Mouse (Mus musculus): Measurements from ENCODE around the gene Prkci. TPM values are rescaled to one million over a fixed set of nuclear protein-coding genes. Genes with fewer than 3 reads are reported as not detected.
A peak's percentile ranks its signal among the peaks of the same experiment; 100 is the strongest.

Gene Prkci
- total RNA-seq, 2 experiments from 2014 or later, result 43.2 to 56.1 TPM

DNA sequence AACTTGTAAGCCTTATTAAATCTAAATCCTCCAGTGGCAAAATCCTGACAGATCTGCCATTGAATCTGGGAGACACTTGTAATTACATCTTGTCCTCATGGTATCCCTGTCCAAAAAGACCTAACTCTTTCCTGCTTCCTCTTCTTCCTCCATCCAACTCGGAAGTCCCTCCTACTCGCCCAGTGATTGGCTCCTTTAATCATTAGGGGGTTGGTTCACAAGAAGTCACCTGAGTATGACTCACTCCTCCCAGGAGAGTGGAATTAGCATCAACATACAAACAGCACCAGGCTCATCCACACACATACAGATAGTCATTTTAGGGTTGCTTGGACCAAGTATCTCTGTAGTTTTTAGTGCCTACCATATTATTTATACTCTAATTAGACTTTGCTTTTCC is 47.4 kb downstream of the Prkci start:
- DNase-seq, result no peak

DNA sequence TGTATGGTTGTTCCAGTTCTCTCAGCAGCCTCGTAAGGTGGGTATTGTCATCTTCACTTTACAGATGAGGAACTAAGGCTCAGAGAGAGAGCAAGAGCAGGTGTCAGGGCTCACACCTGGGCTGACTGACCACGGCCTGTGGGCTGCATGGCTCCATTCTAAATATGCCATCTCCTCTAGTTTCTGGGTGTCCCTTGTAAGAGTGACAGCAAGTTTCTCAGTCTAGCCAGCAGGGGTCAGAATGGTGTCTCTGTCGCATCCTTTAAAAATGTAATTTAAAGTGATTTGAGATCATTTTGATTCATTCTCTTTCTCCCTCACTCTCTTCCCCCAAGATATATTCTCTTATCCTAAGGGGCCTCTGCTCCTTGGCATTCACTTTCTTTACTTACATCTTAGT is 51.7 kb downstream of the Prkci start:
- peak in 1 of 2 experiments; percentile 13 for DNase-seq

DNA sequence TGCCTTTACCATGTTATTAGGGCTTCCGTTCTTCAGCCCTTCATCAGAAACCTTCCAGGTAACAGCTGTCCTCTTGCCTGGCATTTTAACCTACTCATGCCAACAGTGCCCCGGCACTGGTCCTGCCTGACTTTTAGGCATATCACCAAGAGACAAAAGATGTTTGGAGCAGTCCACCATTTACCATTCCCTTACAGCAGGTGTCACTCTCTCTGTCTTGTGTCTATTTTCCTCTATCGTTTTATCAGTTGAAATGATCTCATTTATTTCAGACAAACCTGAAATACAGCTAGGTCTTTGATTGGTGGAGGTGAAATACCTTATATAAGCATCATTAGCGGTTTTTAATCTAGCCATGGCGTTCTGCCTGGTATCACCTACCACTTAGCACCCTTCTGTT is 53.5 kb downstream of the Prkci start:
- no peak for DNase-seq

DNA sequence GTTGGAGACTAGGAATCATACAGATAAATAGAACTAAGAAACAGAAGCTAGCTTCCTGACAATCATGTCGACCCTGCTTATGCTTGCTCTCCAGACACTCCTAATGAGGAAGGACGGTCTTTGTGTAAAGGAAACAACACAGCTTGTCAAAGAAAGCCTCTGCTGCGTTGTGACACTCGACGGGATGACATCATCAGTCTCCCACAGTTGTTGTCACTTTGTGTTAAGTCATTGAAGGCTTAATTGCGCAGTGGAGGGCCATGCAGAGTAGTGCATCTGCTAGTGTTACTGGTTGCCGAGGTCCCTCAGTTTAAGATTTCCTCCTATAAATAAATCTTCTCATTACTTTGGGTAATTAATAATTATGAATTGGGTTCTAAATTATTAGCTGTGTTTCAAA is 54.8 kb downstream of the Prkci start:
- no peak for DNase-seq

DNA sequence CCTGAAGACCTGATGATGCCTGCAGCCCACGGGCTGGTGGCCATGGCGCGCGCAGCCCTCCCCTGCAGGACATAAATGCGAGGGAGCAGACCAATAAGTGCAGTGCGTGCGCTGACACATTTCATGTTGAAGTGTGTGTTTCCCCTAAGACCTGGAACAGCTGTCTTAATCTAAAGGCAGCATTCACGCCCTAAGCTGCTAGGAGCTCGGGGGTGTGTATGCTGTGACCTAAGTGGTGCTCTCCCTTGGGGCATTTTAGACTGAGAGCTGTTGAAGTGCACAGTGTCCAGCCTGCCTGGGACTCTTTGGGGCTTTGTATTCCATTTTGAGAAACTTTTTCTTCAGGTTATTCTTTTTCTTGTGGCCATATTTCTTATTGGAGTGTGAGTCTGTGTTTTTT is 56.2 kb downstream of the Prkci start:
- no peak for DNase-seq

DNA sequence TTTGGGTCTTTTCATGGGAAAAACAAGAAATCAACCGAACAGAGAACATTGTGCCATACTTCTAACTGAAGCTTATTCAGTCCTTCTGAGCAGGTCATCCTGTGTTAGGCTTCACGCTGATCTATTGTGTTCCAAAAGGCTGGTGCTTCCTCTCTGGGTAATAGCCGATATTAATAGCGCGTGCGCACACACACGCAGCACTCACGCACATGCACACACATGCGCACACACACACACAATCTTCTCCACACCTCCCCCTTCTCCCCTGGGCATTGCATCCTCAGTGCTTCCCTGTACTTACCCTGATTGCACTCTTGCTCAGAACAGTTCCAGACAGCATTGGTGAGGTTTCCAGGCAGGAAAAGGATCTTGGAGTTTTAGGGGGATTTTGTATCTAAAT is 57.6 kb downstream of the Prkci start:
- DNase-seq, result no peak

GRCm38 (mm10) chr3:31054888-31055287 is 59.3 kb downstream of the Prkci start:
- DNase-seq, result no peak

DNA sequence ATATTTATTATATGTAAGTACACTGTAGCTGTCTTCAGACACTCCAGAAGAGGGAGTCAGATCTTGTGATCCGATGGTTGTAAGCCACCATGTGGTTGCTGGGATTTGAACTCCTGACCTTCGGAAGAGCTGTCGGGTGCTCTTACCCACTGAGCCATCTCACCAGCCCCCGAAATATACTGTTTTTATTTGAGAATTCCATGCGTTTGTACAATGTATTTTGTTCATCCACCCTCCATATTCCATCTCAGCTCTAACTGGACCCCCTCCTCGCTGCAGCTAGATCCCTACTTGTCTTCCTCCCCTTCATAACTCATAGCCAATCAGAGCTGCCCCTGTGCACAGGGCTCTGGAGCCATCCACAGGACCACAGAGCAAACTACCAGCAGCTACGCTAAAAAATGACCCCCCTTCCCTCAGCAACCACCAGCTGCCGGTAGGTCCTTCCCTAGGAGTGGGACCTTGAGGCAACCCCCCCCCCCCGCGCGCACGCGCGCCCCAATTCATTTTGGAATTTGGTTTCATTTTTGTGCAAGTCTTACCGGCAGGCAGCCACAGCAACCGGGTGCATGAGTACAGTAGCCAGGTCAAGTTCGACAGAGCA is 60.6 kb downstream of the Prkci start:
- DNase-seq, result peak; percentile 36 to 56

DNA sequence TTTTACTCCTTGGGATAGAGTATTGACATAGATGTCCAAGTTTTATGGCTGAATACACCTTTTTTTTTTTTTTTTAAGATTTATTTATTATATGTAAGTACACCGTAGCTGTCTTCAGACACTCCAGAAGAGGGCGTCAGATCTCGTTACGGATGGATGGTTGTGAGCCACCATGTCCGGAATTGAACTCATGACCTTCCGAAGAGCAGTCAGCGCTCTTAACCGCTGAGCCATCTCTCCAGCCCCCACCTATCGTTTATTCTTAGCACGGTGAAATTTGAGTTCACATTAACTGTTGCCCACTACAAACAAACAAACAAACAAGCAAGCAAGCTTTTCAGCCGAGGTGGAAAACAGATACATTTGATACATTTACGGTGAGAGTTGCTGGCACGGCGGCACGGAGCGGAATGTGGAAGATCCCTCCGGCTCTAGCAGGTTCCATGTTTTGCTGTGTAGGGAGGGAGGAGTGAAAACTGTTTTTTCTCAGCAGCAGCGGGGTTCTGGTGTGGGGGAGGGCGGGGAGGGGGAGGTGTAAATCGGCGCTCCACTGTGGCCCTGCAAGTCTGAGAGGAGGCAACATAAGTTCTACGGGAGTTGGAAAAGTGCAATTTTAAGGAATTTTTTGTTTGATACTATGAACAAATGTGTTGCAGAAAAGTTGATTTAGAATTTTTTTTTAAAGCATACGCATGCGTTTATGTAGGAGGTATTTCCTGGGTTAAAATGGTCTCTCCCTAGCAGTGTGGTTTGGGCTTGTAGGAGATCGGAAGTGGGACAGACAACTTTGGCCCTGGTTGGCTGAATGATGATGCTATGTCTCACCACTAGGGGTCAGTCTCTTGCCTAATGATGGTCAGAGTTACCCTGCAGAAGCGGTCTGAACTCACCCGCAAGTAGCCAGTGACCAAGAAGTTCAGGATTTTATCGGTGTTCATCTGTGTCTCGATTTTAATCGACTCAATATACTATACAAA is 61.4 kb downstream of the Prkci start:
- peak; percentile 71 to 81 for DNase-seq

DNA sequence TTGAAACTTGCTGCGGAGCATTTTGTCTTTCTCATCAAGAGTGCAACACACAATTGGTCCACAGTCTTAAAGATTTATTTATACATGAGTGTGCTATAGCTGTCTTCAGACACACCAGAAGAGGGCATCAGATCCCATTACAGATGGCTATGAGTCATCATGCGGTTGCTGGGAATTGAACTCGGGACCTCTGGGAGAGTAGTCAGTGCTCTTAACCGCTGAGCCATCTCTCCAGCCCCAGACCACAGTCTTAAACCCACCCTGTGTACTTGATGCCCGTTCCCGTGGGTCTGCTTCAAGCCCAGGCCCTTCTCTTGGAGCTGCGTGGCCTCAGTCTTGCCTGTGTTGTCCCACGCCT is 65.2 kb downstream of the Prkci start:
- no peak for DNase-seq

DNA sequence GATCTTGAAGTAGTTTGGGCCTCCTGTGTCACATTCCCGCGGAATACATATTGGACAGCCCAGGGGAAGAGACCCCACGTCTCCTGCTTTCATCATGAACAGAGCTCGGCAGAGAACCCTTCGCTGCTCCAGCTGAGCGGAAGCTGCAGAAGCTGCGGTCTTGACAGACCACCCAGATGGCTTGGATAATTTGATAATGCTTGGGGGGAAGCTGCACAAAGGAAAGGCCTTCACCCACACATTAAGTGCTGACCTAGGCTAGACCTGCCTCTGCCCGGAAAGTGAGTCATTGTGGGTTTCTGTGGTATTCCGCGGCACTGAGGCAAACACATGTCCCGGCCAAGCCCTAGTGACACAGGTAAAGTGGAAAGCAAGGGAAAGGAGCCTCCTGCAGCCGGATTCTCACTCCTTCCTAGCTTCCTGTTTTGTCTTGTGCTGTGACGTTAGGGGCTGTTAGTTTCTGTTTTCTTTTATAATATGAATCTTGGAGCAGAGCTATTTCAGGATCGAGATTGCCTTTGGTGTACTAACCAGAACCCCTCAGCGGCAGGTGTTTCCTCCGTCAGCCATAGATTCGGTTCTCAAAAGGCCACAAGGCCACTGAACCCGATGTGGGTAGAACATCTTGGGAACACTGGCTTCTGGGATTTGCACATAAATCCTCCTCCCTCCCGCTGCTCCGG is 65.7 kb downstream of the Prkci start:
- DNase-seq, result peak; percentile 19 to 30

DNA sequence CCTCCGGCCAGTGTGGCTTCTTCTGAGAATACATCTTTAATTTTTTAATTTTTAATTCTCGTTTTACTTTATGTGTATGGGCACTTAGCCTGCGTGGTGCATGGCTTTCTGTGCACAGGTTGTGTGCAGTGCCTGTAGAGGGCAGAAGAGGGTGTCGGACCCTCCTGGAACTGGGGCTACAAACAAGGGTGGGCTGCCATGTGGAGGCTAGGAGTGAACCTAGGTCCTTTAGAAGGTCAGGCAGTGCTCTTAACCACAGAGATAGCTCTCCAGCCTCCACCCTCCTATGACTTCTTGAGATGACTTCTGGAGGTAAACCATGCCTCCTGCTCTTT is 66.2 kb downstream of the Prkci start:
- DNase-seq, result peak in 1 of 2 experiments; percentile 25

DNA sequence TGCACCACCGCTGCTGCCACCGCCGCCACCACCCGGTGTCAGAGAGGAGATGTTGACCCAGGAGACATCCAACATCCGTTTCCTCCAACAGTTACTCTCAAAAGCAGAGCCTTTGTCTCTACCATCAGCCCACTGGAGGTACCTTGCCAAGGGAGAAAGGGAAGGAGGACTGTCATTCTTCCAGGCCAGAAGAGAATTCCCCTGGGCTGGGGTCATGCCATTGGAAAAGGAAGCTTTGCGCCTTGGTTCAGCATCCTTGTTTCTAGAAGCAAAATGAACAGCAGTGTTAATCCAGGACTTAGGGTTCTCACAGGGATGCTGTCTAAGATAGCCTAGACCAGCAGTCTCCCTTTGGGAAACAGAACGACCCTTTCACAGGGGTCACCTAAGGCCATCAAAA is 66.8 kb downstream of the Prkci start:
- DNase-seq, result no peak

DNA sequence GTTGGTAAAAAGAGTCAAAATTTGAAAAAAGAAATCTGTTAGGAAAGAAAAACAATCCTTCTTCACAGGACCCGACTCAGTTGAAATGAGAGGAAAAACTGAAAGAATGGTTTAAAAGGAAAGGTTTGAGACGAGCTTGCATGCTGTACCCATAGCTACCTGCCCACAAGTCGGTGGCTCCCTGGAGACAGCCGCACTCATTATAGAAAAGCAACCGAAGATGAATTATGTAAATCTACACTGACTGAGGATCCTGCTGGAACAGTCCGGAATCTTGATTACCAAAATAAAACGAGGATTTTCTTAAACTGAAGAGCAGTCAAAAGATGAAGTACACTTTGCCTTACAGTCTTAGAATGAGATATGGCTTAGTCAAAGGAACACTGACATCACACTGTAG is 72.9 kb downstream of the Prkci start:
- no peak for DNase-seq

GRCm38 (mm10) chr3:31071804-31072203 is 76.3 kb downstream of the Prkci start:
- DNase-seq, result no peak

GRCm38 (mm10) chr3:31075808-31076207 is 80.3 kb downstream of the Prkci start:
- peak in 1 of 2 experiments; percentile 33 for DNase-seq

- no peak for DNase-seq
These were observed 81.6 kb downstream of the Prkci start for GRCm38 (mm10) chr3:31077068-31077703.

GRCm38 (mm10) chr3:31079450-31079849 is 83.9 kb downstream of the Prkci start:
- DNase-seq, result no peak

GRCm38 (mm10) chr3:31080791-31081502 is 85.4 kb downstream of the Prkci start:
- peak in 1 of 2 experiments; percentile 51 for DNase-seq

GRCm38 (mm10) chr3:31082838-31083506 is 87.4 kb downstream of the Prkci start:
- DNase-seq, result no peak

- peak; percentile 25 to 48 for DNase-seq
These were observed 88.1 kb downstream of the Prkci start for GRCm38 (mm10) chr3:31083507-31084245.

Data from adrenal gland, postnatal 36 days (tissue).